Mouse (Mus musculus) spleen, embryonic (tissue): ENCODE results near the gene Apobr.

Experiments used
- CTCF ChIA-PET: fragments of 350-600 bp; sonication (Branson Sonifier 250); formaldehyde crosslinking; loops from one replicate; lab custom pipeline; 2022; lab: Charles Lee

Gene Apobr

DNA sequence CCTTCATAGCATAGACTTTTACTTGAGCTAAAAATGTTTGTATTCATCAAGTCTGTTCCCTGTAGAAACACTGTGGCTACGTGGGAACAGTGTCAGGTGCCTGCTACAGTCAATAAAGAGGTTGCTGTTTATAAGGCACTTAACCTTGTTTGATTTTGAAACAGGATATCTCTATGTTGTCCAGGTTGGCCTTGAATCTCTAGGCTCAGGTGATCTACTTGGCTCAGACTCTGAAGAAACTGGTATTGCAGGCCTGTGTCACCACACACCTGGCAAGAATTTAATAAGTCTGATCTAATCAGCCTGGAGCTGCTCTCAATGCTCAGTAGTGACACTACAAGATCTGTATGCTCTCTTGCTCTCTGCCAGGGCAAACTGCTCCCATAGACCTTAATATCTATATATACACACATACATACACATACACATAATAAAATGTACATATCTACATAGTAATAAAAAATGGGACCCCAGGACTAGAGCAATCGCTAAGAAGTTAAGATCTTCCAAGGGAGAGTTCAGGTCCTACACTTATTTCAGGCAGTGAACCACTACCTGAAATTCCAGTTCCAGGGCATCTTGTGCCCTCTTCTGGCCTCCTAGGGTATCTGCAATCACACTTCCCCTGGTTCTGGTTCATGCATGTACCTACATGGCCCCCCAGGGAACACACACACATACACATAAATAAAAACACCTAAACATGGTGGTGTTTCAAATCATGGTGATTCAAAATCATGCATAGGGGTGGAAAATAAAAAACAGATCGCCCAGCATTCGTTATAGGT, 52.2 kb downstream of the Apobr start:
- CTCF ChIA-PET, result no interaction called here
